Comparison of ENCODE assay signal across 13 mouse cellular contexts in the genomic region with DNA sequence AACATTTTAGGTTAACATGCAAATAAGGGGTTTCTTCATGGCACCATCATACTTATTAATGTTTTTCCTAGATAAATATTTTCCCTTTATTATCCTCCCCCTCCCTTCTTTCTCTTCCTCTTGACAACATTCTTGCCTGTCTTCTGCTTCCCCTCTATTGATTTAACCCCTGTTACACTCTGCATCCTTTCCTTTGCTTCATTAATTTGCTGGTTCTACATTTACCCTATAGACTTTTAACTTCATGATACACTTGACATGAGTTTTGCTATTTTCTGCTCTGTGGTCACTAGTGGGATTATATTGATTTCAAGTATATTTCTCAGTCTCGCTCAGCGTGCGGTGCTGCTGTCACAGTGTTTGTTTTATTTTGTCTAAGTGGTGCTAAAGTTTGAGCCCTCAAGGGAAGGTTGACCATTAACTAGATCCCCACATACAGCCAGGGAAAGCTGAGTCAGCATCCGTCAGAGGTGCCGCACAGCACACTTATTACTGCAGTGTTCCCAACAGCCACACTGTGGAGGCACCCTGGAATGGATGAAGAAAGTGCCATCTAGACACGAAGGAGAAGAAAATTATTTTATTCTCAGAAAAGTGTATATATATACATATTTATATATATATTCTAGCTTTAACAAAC.
A peak's percentile ranks its signal among the peaks of the same experiment; 100 is the strongest.
DNase-seq lines count a peak whose midpoint lies in the region; ATAC-seq and TF ChIP-seq lines count a peak whose summit lies in the region.
"Had no signal": no experiment of that assay in that cellular context is flagged by ENCODE, and none has a peak within 500 bp of the region (broad histone marks: within the 10 kb centered on the region; RNA-seq: fewer than 3 reads in every experiment).

No protein-coding gene starts in this region.

- peak; percentile 65; the same call in 1 of the 2 replicates for ATAC-seq in lung, embryonic 14.5 days (ENCODE audit: insufficient read depth)
- ATAC-seq in liver, embryonic 11.5 days (replicated peaks; ENCODE audit: low FRiP score) = peak; percentile 49; the same call in 1 of the 2 replicates
- ATAC-seq: hindbrain, postnatal 0 days; midbrain, embryonic 16.5 days had no signal

- no peaks in the 10 kb centered on the region for H3K27me3 ChIP-seq in lung, embryonic 14.5 days (ENCODE audit: insufficient read depth, low read length)
- H3K27me3 ChIP-seq in kidney, adult 2 months (replicated peaks; ENCODE audit: control insufficient read depth, insufficient read depth, low read length) = no peaks in the 10 kb centered on the region
- no peaks in the 10 kb centered on the region for H3K27me3 ChIP-seq in liver, embryonic 11.5 days (replicated peaks; ENCODE audit: control insufficient read depth, insufficient read depth, low read length)
- H3K27me3 ChIP-seq: heart, embryonic 13.5 days; liver, embryonic 13.5 days had no signal

- no peaks in the 10 kb centered on the region for H3K9me3 ChIP-seq in lung, embryonic 14.5 days (ENCODE audit: low read depth, low read length)
- H3K9me3 ChIP-seq in liver, embryonic 11.5 days (ENCODE audit: control insufficient read depth, low read length) = no peaks in the 10 kb centered on the region
- H3K9me3 ChIP-seq: heart, embryonic 13.5 days; liver, embryonic 13.5 days had no signal

- no peaks in the 10 kb centered on the region for H3K36me3 ChIP-seq in lung, embryonic 14.5 days (ENCODE audit: insufficient read depth)
- H3K36me3 ChIP-seq in kidney, adult 2 months (ENCODE audit: control insufficient read depth, insufficient read depth, low read length) = no peaks in the 10 kb centered on the region
- no peaks in the 10 kb centered on the region for H3K36me3 ChIP-seq in liver, embryonic 11.5 days (ENCODE audit: control insufficient read depth, insufficient read depth, low read length)
- H3K36me3 ChIP-seq: heart, embryonic 13.5 days; liver, embryonic 13.5 days had no signal

- no peak overlapping the region for H3K27ac ChIP-seq in lung, embryonic 14.5 days (ENCODE audit: low read depth)
- H3K27ac ChIP-seq in kidney, adult 2 months (ENCODE audit: insufficient read depth, low read depth, low read length) = no peak overlapping the region
- no peak overlapping the region for H3K27ac ChIP-seq in liver, embryonic 11.5 days (ENCODE audit: low read depth, low read length)
- H3K27ac ChIP-seq: heart, embryonic 13.5 days; hindbrain, postnatal 0 days; liver, embryonic 13.5 days had no signal

- no peak for TF ChIP-seq POLR2A in lung, adult 2 months (IDR thresholded peaks at IDR 0.05; ENCODE audit: borderline replicate concordance, extremely low read depth, low read depth, low read length)
- TF ChIP-seq POLR2A in kidney, adult 2 months (IDR thresholded peaks at IDR 0.05; ENCODE audit: low read depth, low read length) = no peak

- no peak overlapping the region for H3K9ac ChIP-seq in lung, embryonic 14.5 days
- H3K9ac ChIP-seq in liver, embryonic 11.5 days (ENCODE audit: low read depth, low read length) = no peak overlapping the region
- H3K9ac ChIP-seq: heart, embryonic 13.5 days; liver, embryonic 13.5 days had no signal

- H3K4me2 ChIP-seq in lung, embryonic 14.5 days = no peak overlapping the region
- no peak overlapping the region for H3K4me2 ChIP-seq in liver, embryonic 11.5 days
- H3K4me2 ChIP-seq: heart, embryonic 13.5 days; liver, embryonic 13.5 days had no signal

- no peak overlapping the region for H3K4me3 ChIP-seq in lung, embryonic 14.5 days (ENCODE audit: low read depth, low read length)
- no peak overlapping the region for H3K4me3 ChIP-seq in lung, adult 2 months (replicated peaks; ENCODE audit: extremely low read depth, low read depth, low read length)
- no peak overlapping the region for H3K4me3 ChIP-seq in kidney, adult 2 months (ENCODE audit: insufficient read depth, low read depth, low read length)
- no peak overlapping the region for H3K4me3 ChIP-seq in liver, embryonic 11.5 days (ENCODE audit: low read depth, low read length)
- H3K4me3 ChIP-seq: heart, embryonic 13.5 days; liver, embryonic 13.5 days had no signal

- H3K4me1 ChIP-seq in lung, embryonic 14.5 days (ENCODE audit: insufficient read depth) = no peaks in the 10 kb centered on the region
- no peaks in the 10 kb centered on the region for H3K4me1 ChIP-seq in lung, adult 2 months (ENCODE audit: control insufficient read depth, insufficient read depth, low read length)
- H3K4me1 ChIP-seq in kidney, adult 2 months (ENCODE audit: control insufficient read depth, insufficient read depth, low read length) = no peaks in the 10 kb centered on the region
- no peaks in the 10 kb centered on the region for H3K4me1 ChIP-seq in liver, embryonic 11.5 days (replicated peaks; ENCODE audit: control insufficient read depth, insufficient read depth, low read length)
- H3K4me1 ChIP-seq: heart, embryonic 13.5 days had no signal

- no peak for TF ChIP-seq CTCF in lung, embryonic 14.5 days (IDR thresholded peaks at IDR 0.05; ENCODE audit: low read depth)
- no peak for TF ChIP-seq CTCF in lung, adult 2 months (IDR thresholded peaks at IDR 0.05; ENCODE audit: insufficient read depth, low read length)
- TF ChIP-seq CTCF in kidney, adult 2 months (conservative IDR thresholded peaks at IDR 0.05; ENCODE audit: insufficient read depth, insufficient read length, low read depth, low read length) = no peak

- WGBS in lung, embryonic 14.5 days = 35% methylated on average over 6 of the region's 6 CpGs
- 51% methylated on average over 6 of the region's 6 CpGs for WGBS in lung, adult 2 months
- WGBS in kidney, adult 2 months = 32% methylated on average over 6 of the region's 6 CpGs
- 70% methylated on average over 6 of the region's 6 CpGs for WGBS in liver, embryonic 11.5 days

- DNase-seq in lung, embryonic 14.5 days = peak; percentile 37
- DNase-seq in lung, adult 2 months = no peak
- peak; percentile 62 for DNase-seq in kidney, adult 2 months
- DNase-seq in liver, embryonic 11.5 days (ENCODE audit: low spot score) = no peak
- peak; percentile 70 for DNase-seq in yolk sac, embryonic 10.5 days (ENCODE audit: low spot score)
- no peak for DNase-seq in thymus, postnatal 14 days
- no peak for DNase-seq in frontal cortex, postnatal 36 days (ENCODE audit: low spot score in 2 of 2)
- no peak for DNase-seq in layer of hippocampus, postnatal 14 days (ENCODE audit: low spot score in 2 of 2)
- DNase-seq: cerebellum, adult 11 months; liver, embryonic 13.5 days had no signal

Comparison
In these comparisons a context has a peak if more than half of its experiments do, and no peak if none do; other contexts are left out.
1. DNase-seq: peak in lung, embryonic 14.5 days (single experiment), kidney, adult 2 months (single experiment) and yolk sac, embryonic 10.5 days (single experiment); none in lung, adult 2 months (single experiment), liver, embryonic 11.5 days (single experiment), thymus, postnatal 14 days (single experiment), frontal cortex, postnatal 36 days (0 of 2) and layer of hippocampus, postnatal 14 days (0 of 2).